Mouse (Mus musculus) hindbrain, embryonic 12.5 days (tissue): ENCODE data around the gene Atp6v1g2. TPM values are rescaled to one million over a fixed set of nuclear protein-coding genes. Genes with fewer than 3 reads are reported as not detected.
"Not testable (repeated sequence)": the region's sequence is repeated elsewhere in the genome, so short reads cannot be mapped to it uniquely, and the experiment has no call there.

Experiments used
- ATAC-seq: fragments of 200-750 bp; cut with Nextera tagmentation; 2 replicates; pipeline ENCODE4 v1.8.0; 2017; ENCODE audit warnings: moderate TSS enrichment; ENCODE audit not compliant: low FRiP score
- H3K27ac ChIP-seq: fragments of 300-500 bp; sonication (generic); 2 replicates; pipeline ENCODE4 v1.5.1; 2016; ENCODE audit warnings: mild to moderate bottlenecking
- H3K27me3 ChIP-seq: fragments of 300-500 bp; sonication (generic); 2 replicates; pipeline ENCODE4 v1.6.1; 2016; ENCODE audit warnings: mild to moderate bottlenecking
- H3K36me3 ChIP-seq: fragments of 300-500 bp; sonication (generic); 2 replicates; pipeline ENCODE4 v1.6.1; 2016; ENCODE audit warnings: mild to moderate bottlenecking
- H3K4me1 ChIP-seq: fragments of 300-500 bp; sonication (generic); 2 replicates; pipeline ENCODE4 v1.6.1; 2016
- H3K4me2 ChIP-seq: fragments of 300-500 bp; sonication (generic); replicated peaks from 2 replicates; pipeline ENCODE4 v1.6.1; 2016; ENCODE audit warnings: mild to moderate bottlenecking
- H3K4me3 ChIP-seq: fragments of 300-500 bp; sonication (generic); 2 replicates; pipeline ENCODE4 v1.5.1; 2016; ENCODE audit warnings: mild to moderate bottlenecking
- H3K9ac ChIP-seq: fragments of 300-500 bp; sonication (generic); 2 replicates; pipeline ENCODE4 v1.6.1; 2016; ENCODE audit warnings: mild to moderate bottlenecking, moderate library complexity
- H3K9me3 ChIP-seq: fragments of 300-500 bp; sonication (generic); replicated peaks from 2 replicates; pipeline ENCODE4 v1.6.1; 2016; ENCODE audit warnings: mild to moderate bottlenecking
- WGBS: fragments of 180-500 bp; shearing (Covaris S2); methylation state at CpG from one replicate; pipeline ENCODE4 v1.1.7; 2016; 5-methylcytosine and 5-hydroxymethylcytosine counted together
- polyA plus RNA-seq: library from polyadenylated mRNA; unstranded; fragments of >200 nt; fragmentation: Nextera tagmentation; extraction: Ambion mirVana; gene quantifications from 2 replicates; pipeline ENCODE4 v1.2.1, GENCODE M21; 2016

Atp6v1g2 gene
- polyA plus RNA-seq, 1 experiment from 2014 or later = 23.0 TPM

- WGBS = 94% methylated on average over 5 of the region's 5 CpGs
- Histone ChIP-seq H3K4me2 (0 out of 2 replicates have a peak overlapping the region, but pooled peaks have one; percentile 1), H3K27ac (no peak overlapping the region), H3K4me3 (no peak overlapping the region), H3K36me3 (peaks cover 35% of the 10 kb centered on the region), H3K9ac (no peak overlapping the region; the same call in 1 of the 2 replicates), H3K4me1 (peaks cover 34% of the 10 kb centered on the region), H3K27me3 (no peaks in the 10 kb centered on the region), H3K9me3 (no peaks in the 10 kb centered on the region)
- ATAC-seq = no peak
Observed at GRCm38 (mm10) chr17:35232659-35233058, 801 bp upstream of the Atp6v1g2 start.

- ATAC-seq, H3K9ac ChIP-seq, H3K27me3 ChIP-seq, H3K4me3 ChIP-seq, H3K9me3 ChIP-seq, H3K27ac ChIP-seq: not testable (repeated sequence)
- Histone ChIP-seq H3K4me1 (peaks cover 34% of the 10 kb centered on the region), H3K36me3 (peaks cover 21% of the 10 kb centered on the region), H3K4me2 (peak overlapping the region; percentile 78)
- WGBS = 96% methylated on average over 7 of the region's 7 CpGs
Observed at GRCm38 (mm10) chr17:35234090-35234489, 630 bp downstream of the Atp6v1g2 start.

- Histone ChIP-seq H3K9me3 (no peaks in the 10 kb centered on the region), H3K4me1 (peaks cover 34% of the 10 kb centered on the region), H3K9ac (peak overlapping the region; percentile 85), H3K27ac (peak overlapping the region; percentile 95), H3K36me3 (peaks cover 13% of the 10 kb centered on the region), H3K4me2 (peak overlapping the region; percentile 78), H3K4me3 (peak overlapping the region; percentile 56), H3K27me3 (no peaks in the 10 kb centered on the region)
- WGBS = 8% methylated on average over 31 of the region's 31 CpGs
- ATAC-seq = peak; percentile 4; the same call in 1 of the 2 replicates
Observed at GRCm38 (mm10) chr17:35234903-35235302, 1.4 kb downstream of the Atp6v1g2 start.

- H3K9ac ChIP-seq = peak within 1 kb of the TSS; percentile 85
- ATAC-seq = peak; percentile 77
- WGBS = under 1% methylated on average over 35 of the region's 35 CpGs
- H3K27me3 ChIP-seq = no peaks in the 10 kb centered on the region
- H3K27ac ChIP-seq = peak within 1 kb of the TSS; percentile 95
- peaks cover 39% of the 10 kb centered on the region for H3K4me1 ChIP-seq
- H3K4me2 ChIP-seq = peak within 1 kb of the TSS; percentile 78
- peaks cover 9% of the 10 kb centered on the region; the same call in 1 of the 2 replicates for H3K36me3 ChIP-seq
- H3K9me3 ChIP-seq = no peaks in the 10 kb centered on the region
- H3K4me3 ChIP-seq = peak within 1 kb of the TSS; percentile 56
Observed at GRCm38 (mm10) chr17:35235614-35236389, 2.3 kb downstream of the Atp6v1g2 start, which contains the start of gene Nfkbil1. Gene Nfkbil1 (minus strand): TSS chr17:35235792.

GRCm38 (mm10) chr17:35236390-35236746, 2.9 kb downstream of the Atp6v1g2 start:
- Histone ChIP-seq H3K9ac (peak overlapping the region; percentile 85), H3K36me3 (0 out of 2 replicates have a peak, but pooled peaks cover 7% of the 10 kb centered on the region), H3K4me1 (peaks cover 41% of the 10 kb centered on the region), H3K27ac (peak overlapping the region; percentile 95), H3K4me3 (peak overlapping the region; percentile 56), H3K9me3 (no peaks in the 10 kb centered on the region), H3K4me2 (peak overlapping the region; percentile 78), H3K27me3 (no peaks in the 10 kb centered on the region)
- peak; percentile 81 for ATAC-seq
- WGBS = under 1% methylated on average over 18 of the region's 18 CpGs

GRCm38 (mm10) chr17:35236996-35237395, 3.5 kb downstream of the Atp6v1g2 start:
- H3K9me3 ChIP-seq = no peaks in the 10 kb centered on the region
- H3K4me3 ChIP-seq = peak overlapping the region; percentile 56
- peaks cover 37% of the 10 kb centered on the region for H3K4me1 ChIP-seq
- 69% methylated on average over 9 of the region's 9 CpGs for WGBS
- H3K27me3 ChIP-seq = no peaks in the 10 kb centered on the region
- peak overlapping the region; percentile 95; the same call in 1 of the 2 replicates for H3K27ac ChIP-seq
- no peak for ATAC-seq
- peak overlapping the region; percentile 85 for H3K9ac ChIP-seq
- 0 out of 2 replicates have a peak, but pooled peaks cover 7% of the 10 kb centered on the region for H3K36me3 ChIP-seq
- peak overlapping the region; percentile 78 for H3K4me2 ChIP-seq

GRCm38 (mm10) chr17:35237504-35237903, 4.0 kb downstream of the Atp6v1g2 start:
- H3K9ac ChIP-seq = no peak overlapping the region
- no peak overlapping the region for H3K4me3 ChIP-seq
- H3K27ac ChIP-seq = no peak overlapping the region
- WGBS = 89% methylated on average over 12 of the region's 12 CpGs
- no peaks in the 10 kb centered on the region for H3K27me3 ChIP-seq
- no peak for ATAC-seq
- 0 out of 2 replicates have a peak, but pooled peaks cover 7% of the 10 kb centered on the region for H3K36me3 ChIP-seq
- H3K9me3 ChIP-seq = no peaks in the 10 kb centered on the region
- peaks cover 37% of the 10 kb centered on the region for H3K4me1 ChIP-seq
- H3K4me2 ChIP-seq = 0 out of 2 replicates have a peak overlapping the region, but pooled peaks have one; percentile 5

GRCm38 (mm10) chr17:35239700-35240099, 6.2 kb downstream of the Atp6v1g2 start:
- WGBS = 87% methylated on average over 5 of the region's 5 CpGs

GRCm38 (mm10) chr17:35240384-35241304, 7.2 kb downstream of the Atp6v1g2 start:
- Histone ChIP-seq H3K4me1 (peaks cover 38% of the 10 kb centered on the region), H3K4me2 (peak overlapping the region; percentile 92), H3K9me3 (no peaks in the 10 kb centered on the region), H3K27ac (peak overlapping the region; percentile 98), H3K4me3 (peak overlapping the region; percentile 75), H3K9ac (peak overlapping the region; percentile 96), H3K27me3 (no peaks in the 10 kb centered on the region), H3K36me3 (peaks cover 24% of the 10 kb centered on the region)
- peak; percentile 2; the same call in 1 of the 2 replicates for ATAC-seq
- WGBS = 30% methylated on average over 12 of the region's 12 CpGs

More at GRCm38 (mm10) chr17:35239700-35240099, 6.2 kb downstream of the Atp6v1g2 start:
- Histone ChIP-seq H3K4me1 (peaks cover 34% of the 10 kb centered on the region), H3K9me3 (no peaks in the 10 kb centered on the region), H3K27ac (no peak overlapping the region), H3K9ac (no peak overlapping the region), H3K27me3 (no peaks in the 10 kb centered on the region), H3K4me2 (no peak overlapping the region), H3K36me3 (peaks cover 16% of the 10 kb centered on the region), H3K4me3 (no peak overlapping the region)
- no peak for ATAC-seq

- H3K4me1 ChIP-seq = peaks cover 46% of the 10 kb centered on the region
- H3K27me3 ChIP-seq = no peaks in the 10 kb centered on the region
- WGBS = under 1% methylated on average over 67 of the region's 69 CpGs
- H3K4me2 ChIP-seq = peak within 1 kb of the TSS; percentile 92
- H3K4me3 ChIP-seq = peak within 1 kb of the TSS; percentile 75
- H3K36me3 ChIP-seq = peaks cover 32% of the 10 kb centered on the region
- H3K9me3 ChIP-seq = no peaks in the 10 kb centered on the region
- ATAC-seq = peak; percentile 90
- peak within 1 kb of the TSS; percentile 98 for H3K27ac ChIP-seq
- H3K9ac ChIP-seq = peak within 1 kb of the TSS; percentile 96
Observed at GRCm38 (mm10) chr17:35241305-35242014, 8.0 kb downstream of the Atp6v1g2 start, which contains the start of gene Ddx39b. Gene Ddx39b (plus strand): TSS chr17:35241746.
